Mouse (Mus musculus): ENCODE results near the gene Milr1. TPM values are rescaled to one million over a fixed set of nuclear protein-coding genes. Genes with fewer than 3 reads are reported as not detected.
"Not testable (repeated sequence)": the region's sequence is repeated elsewhere in the genome, so short reads cannot be mapped to it uniquely, and the experiment has no call there.

The Milr1 gene
- polyA plus RNA-seq, 1 experiment from 2014 or later: 1.6 TPM

DNA sequence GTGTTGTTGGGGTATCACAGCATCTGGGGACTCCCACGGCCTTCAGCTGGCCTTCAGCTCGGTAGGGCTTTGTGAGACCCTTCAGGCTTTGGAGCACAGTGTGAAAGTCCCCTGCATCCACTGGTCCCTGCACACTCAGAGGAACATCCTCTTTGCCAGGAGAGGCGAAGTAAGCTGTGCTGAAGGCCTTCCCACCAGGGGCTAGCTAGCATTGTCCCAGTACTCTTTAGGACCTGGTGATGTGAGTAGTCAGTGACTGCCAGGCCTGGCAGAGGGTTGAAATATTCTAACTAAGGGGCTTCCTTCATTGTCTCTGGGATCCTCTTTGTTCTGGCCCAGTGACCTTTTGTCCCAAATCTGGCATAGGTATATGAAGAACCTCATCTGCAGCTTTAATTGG, 14.4 kb upstream of the Milr1 start:
- no peak for DNase-seq
- Histone ChIP-seq H3K9ac (no peak overlapping the region), H3K27me3 (ENCODE audit: insufficient read depth, low read length) (no peaks in the 10 kb centered on the region), H3K4me2 (no peak overlapping the region), H3K36me3 (ENCODE audit: insufficient read depth) (no peaks in the 10 kb centered on the region), H3K4me3 (ENCODE audit: low read depth, low read length) (no peak overlapping the region), H3K9me3 (ENCODE audit: low read depth, low read length) (no peaks in the 10 kb centered on the region), H3K27ac (ENCODE audit: low read depth) (peak overlapping the region; percentile 46; the same call in 1 of the 2 replicates), H3K4me1 (ENCODE audit: insufficient read depth) (no peaks in the 10 kb centered on the region)
- no peak for ATAC-seq (ENCODE audit: insufficient read depth)
- 72% methylated on average over 3 of the region's 3 CpGs for WGBS
- TF ChIP-seq CTCF (IDR thresholded peaks at IDR 0.05; ENCODE audit: low read depth): no peak

DNA sequence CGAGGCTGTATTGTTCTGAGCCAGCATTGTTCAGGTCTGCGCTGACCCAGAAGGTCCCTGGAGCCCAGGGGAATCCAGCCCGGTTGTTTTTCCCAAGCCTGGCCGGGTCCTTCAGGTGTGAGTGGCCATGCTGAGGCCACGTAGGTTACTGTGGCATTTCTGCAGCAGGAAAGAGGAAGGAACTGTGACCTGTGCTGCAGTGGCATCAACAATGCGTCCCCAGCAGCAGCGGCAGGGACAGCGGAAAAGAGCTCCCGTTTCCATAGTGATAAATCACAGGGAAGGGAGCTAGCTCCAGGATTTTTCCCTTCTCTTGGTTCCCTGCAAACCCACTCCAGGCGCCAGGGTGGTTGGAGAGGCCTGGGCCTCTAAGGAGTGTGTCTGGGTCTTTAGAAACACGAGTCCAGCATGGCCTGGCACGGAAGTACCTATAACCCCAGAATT, 13.8 kb upstream of the Milr1 start:
- Histone ChIP-seq H3K27me3 (ENCODE audit: insufficient read depth, low read length) (no peaks in the 10 kb centered on the region), H3K27ac (ENCODE audit: low read depth) (peak overlapping the region; percentile 46; the same call in 1 of the 2 replicates), H3K4me3 (ENCODE audit: low read depth, low read length) (no peak overlapping the region), H3K36me3 (ENCODE audit: insufficient read depth) (no peaks in the 10 kb centered on the region), H3K9me3 (ENCODE audit: low read depth, low read length) (no peaks in the 10 kb centered on the region), H3K4me1 (ENCODE audit: insufficient read depth) (no peaks in the 10 kb centered on the region), H3K9ac (0 out of 2 replicates have a peak overlapping the region, but pooled peaks have one; percentile 20), H3K4me2 (no peak overlapping the region)
- 25% methylated on average over 12 of the region's 12 CpGs for WGBS
- TF ChIP-seq CTCF (IDR thresholded peaks at IDR 0.05; ENCODE audit: low read depth): no peak
- peak; percentile 52 for ATAC-seq (ENCODE audit: insufficient read depth)
- peak; percentile 60 for DNase-seq

DNA sequence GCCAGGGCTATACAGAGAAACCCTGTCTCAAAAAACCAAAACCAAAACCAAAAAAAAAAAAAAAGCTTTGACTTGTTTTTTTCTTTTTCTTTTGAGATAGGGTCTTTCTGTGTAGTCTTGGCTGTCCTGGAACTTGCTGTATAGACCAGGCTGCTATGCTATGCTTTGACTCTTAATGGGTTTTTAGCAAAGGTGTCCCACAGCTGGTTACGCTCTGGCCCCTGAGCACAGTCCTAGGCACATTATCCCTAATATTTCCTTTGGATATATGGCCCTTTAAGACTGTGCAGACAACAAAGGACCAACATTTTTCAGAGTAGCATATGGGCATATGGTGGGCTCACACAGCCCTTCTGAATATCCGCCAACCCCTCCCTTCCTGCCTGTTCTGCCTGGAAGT, 11.9 kb upstream of the Milr1 start:
- H3K4me2 ChIP-seq: no peak overlapping the region
- H3K4me1 ChIP-seq (ENCODE audit: insufficient read depth): no peaks in the 10 kb centered on the region
- no peaks in the 10 kb centered on the region for H3K36me3 ChIP-seq (ENCODE audit: insufficient read depth)
- no peak for TF ChIP-seq CTCF (IDR thresholded peaks at IDR 0.05; ENCODE audit: low read depth)
- no peak overlapping the region for H3K9ac ChIP-seq
- H3K27ac ChIP-seq (ENCODE audit: low read depth): no peak overlapping the region
- no peak overlapping the region for H3K4me3 ChIP-seq (ENCODE audit: low read depth, low read length)
- WGBS: 90% methylated on average over 2 of the region's 2 CpGs
- H3K27me3 ChIP-seq (ENCODE audit: insufficient read depth, low read length): no peaks in the 10 kb centered on the region
- no peak for DNase-seq
- H3K9me3 ChIP-seq (ENCODE audit: low read depth, low read length): no peaks in the 10 kb centered on the region
- ATAC-seq (ENCODE audit: insufficient read depth): no peak

DNA sequence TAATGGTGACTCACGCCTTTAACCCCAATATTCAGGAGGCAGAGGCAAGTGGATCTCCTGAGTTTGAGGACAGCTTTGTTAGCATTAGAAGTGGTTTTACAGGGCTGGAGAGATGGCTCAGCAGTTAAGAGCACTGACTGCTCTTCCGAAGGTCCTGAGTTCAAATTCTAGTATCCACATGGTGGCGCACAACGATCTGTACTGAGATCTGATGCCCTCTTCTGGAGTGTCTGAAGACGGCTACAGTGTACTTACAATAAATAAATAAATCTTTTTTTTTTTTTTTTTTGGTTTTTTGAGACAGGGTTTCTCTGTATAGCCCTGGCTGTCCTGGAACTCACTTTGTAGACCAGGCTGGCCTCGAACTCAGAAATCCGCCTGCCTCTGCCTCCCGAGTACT, 10.3 kb upstream of the Milr1 start:
- H3K27ac ChIP-seq (ENCODE audit: low read depth); H3K4me1 ChIP-seq (ENCODE audit: insufficient read depth); H3K9me3 ChIP-seq (ENCODE audit: low read depth, low read length); H3K4me2 ChIP-seq; DNase-seq; H3K4me3 ChIP-seq (ENCODE audit: low read depth, low read length); ATAC-seq (ENCODE audit: insufficient read depth); H3K9ac ChIP-seq; H3K27me3 ChIP-seq (ENCODE audit: insufficient read depth, low read length); H3K36me3 ChIP-seq (ENCODE audit: insufficient read depth): not testable (repeated sequence)
- TF ChIP-seq CTCF (IDR thresholded peaks at IDR 0.05; ENCODE audit: low read depth): 0 out of 2 replicates have a peak, but pooled peaks have one; percentile 2
- 83% methylated on average over 5 of the region's 8 CpGs for WGBS

DNA sequence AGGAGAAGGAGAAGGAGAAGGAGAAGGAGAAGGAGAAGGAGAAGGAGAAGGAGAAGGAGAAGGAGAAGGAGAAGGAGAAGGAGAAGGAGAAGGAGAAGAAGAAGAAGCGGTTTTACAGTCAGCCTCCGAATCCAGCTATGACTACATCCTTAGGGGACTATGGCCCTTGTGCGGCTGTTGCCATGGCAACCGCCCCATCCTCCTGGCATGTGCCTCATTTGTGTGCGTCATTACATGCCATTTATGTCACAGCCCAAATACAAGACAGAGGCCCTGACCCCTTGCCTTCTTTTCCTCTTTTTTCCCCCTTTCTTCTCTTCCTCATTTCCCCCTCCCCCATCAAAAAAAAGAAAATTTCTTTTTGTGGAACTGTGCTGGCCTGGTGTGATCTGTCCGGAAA, 9.8 kb upstream of the Milr1 start:
- ATAC-seq (ENCODE audit: insufficient read depth) (no peak), DNase-seq (peak; percentile 43)
- 58% methylated on average over 6 of the region's 6 CpGs for WGBS
- H3K27me3 ChIP-seq (ENCODE audit: insufficient read depth, low read length): no peaks in the 10 kb centered on the region
- no peaks in the 10 kb centered on the region for H3K36me3 ChIP-seq (ENCODE audit: insufficient read depth)
- no peaks in the 10 kb centered on the region for H3K9me3 ChIP-seq (ENCODE audit: low read depth, low read length)
- no peak overlapping the region for H3K9ac ChIP-seq
- no peak overlapping the region for H3K27ac ChIP-seq (ENCODE audit: low read depth)
- no peak for TF ChIP-seq CTCF (IDR thresholded peaks at IDR 0.05; ENCODE audit: low read depth)
- no peak overlapping the region for H3K4me2 ChIP-seq
- H3K4me1 ChIP-seq (ENCODE audit: insufficient read depth): no peaks in the 10 kb centered on the region
- no peak overlapping the region for H3K4me3 ChIP-seq (ENCODE audit: low read depth, low read length)

DNA sequence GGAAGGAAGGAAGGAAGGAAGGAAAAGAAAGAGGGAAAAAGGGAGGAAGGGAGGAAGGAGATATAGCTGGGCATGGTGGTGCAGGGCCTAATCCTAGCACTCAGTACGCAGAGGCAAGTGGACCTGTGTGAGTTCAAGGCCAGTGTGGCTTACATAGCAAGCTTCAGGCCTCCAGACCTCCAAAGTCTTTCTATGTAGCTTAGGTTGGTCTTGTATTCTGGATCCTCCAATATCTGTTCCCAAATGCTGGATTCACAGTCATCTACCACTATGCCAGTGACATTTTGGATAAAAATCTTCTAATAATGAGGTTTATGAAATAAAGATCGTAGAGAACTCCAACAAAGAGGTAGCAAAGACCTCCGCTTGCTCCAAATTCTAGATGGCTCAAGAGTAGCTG, 9.2 kb upstream of the Milr1 start:
- ATAC-seq (ENCODE audit: insufficient read depth) (no peak), DNase-seq (no peak)
- Histone ChIP-seq H3K27ac (ENCODE audit: low read depth) (no peak overlapping the region), H3K9me3 (ENCODE audit: low read depth, low read length) (no peaks in the 10 kb centered on the region), H3K27me3 (ENCODE audit: insufficient read depth, low read length) (no peaks in the 10 kb centered on the region), H3K4me1 (ENCODE audit: insufficient read depth) (no peaks in the 10 kb centered on the region), H3K9ac (no peak overlapping the region), H3K4me2 (no peak overlapping the region), H3K4me3 (ENCODE audit: low read depth, low read length) (no peak overlapping the region), H3K36me3 (ENCODE audit: insufficient read depth) (no peaks in the 10 kb centered on the region)
- no peak for TF ChIP-seq CTCF (IDR thresholded peaks at IDR 0.05; ENCODE audit: low read depth)
- 92% methylated on average over 3 of the region's 3 CpGs for WGBS

DNA sequence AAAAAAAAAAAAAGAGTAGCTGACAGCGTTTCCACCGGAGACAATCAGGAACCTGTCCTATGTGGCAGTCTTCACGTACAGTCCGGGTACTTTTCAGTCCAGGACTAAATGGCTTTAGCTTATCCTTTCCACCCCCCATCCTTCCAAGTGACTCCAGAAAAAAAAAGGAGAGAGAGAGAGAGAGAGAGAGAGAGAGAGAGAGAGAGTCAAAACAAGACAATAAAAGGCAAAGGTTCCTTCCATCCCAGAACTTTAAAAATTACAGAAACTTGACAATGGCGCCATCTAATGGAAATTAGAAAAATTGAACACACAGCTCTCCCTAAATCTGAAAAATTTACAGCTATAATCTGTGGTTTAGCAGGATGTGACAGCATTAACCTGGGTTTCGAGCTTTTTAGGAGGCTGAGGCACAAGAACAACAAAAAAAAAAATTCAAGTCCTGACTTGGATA, 8.6 kb upstream of the Milr1 start:
- DNase-seq (peak; percentile 82), ATAC-seq (ENCODE audit: insufficient read depth) (no peak)
- H3K27ac ChIP-seq (ENCODE audit: low read depth): no peak overlapping the region
- no peak overlapping the region for H3K4me2 ChIP-seq
- H3K27me3 ChIP-seq (ENCODE audit: insufficient read depth, low read length): no peaks in the 10 kb centered on the region
- peak; percentile 67 for TF ChIP-seq CTCF (IDR thresholded peaks at IDR 0.05; ENCODE audit: low read depth)
- no peak overlapping the region for H3K9ac ChIP-seq
- H3K4me1 ChIP-seq (ENCODE audit: insufficient read depth): no peaks in the 10 kb centered on the region
- H3K36me3 ChIP-seq (ENCODE audit: insufficient read depth): no peaks in the 10 kb centered on the region
- no peaks in the 10 kb centered on the region; the same call in 1 of the 2 replicates for H3K9me3 ChIP-seq (ENCODE audit: low read depth, low read length)
- H3K4me3 ChIP-seq (ENCODE audit: low read depth, low read length): no peak overlapping the region
- WGBS: 43% methylated on average over 6 of the region's 6 CpGs

DNA sequence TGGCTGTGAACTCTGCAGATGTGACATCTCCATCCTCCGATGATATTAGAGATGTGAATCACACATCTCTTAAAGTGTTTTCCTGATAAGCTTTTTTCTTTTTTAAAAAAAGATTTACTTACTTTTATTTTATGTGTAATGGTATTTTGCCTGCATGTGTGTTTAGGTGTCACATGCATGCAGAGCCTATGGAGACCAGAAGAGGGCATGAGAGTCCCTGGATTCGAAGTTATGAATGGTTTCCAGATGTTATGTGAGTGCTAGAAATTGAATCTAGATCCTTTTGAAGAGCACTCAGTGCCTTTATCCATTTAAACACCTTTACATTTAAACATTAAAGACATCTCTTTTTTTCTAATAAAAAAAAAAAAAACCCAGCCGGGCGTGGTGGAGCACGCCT, 6.1 kb upstream of the Milr1 start:
- ATAC-seq (ENCODE audit: insufficient read depth): no peak
- H3K9ac ChIP-seq: no peak overlapping the region
- 91% methylated on average over 5 of the region's 5 CpGs for WGBS

DNA sequence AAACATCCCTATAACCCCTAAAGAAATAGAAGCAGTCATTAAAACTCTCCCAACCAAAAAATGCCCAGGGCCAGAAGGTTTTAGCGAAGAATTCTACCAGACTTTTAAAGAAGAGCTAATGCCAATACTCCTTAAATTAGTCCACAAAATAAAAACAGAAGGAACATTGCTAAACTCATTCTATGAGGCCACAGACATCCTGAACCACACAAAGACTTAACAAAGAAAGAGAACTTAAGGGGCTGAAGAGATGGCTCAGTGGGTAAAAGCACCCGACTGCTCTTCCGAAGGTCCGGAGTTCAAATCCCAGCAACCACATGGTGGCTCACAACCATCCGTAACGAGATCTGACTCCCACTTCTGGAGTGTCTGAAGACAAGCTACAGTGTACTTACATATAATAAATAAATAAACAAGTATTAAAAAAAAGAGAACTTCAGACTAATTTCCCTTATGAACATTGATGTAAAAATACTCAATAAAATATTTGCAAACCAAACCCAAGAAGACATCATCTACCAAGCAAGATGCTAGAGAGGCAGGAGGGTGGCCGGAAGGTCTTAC, 1.4 kb upstream of the Milr1 start:
- not testable (repeated sequence) for H3K4me2 ChIP-seq; DNase-seq; H3K9me3 ChIP-seq (ENCODE audit: low read depth, low read length); H3K4me3 ChIP-seq (ENCODE audit: low read depth, low read length); H3K4me1 ChIP-seq (ENCODE audit: insufficient read depth); H3K36me3 ChIP-seq (ENCODE audit: insufficient read depth); H3K27ac ChIP-seq (ENCODE audit: low read depth); ATAC-seq (ENCODE audit: insufficient read depth); H3K9ac ChIP-seq; H3K27me3 ChIP-seq (ENCODE audit: insufficient read depth, low read length)
- 88% methylated on average over 7 of the region's 7 CpGs for WGBS

More for the DNA sequence above, 6.1 kb upstream of the Milr1 start:
- H3K4me3 ChIP-seq (ENCODE audit: low read depth, low read length): no peak overlapping the region
- no peak overlapping the region for H3K4me2 ChIP-seq
- H3K27me3 ChIP-seq (ENCODE audit: insufficient read depth, low read length): no peaks in the 10 kb centered on the region
- no peak overlapping the region for H3K27ac ChIP-seq (ENCODE audit: low read depth)
- no peaks in the 10 kb centered on the region for H3K36me3 ChIP-seq (ENCODE audit: insufficient read depth)
- peak; percentile 26; the same call in 1 of the 2 replicates for TF ChIP-seq CTCF (IDR thresholded peaks at IDR 0.05; ENCODE audit: low read depth)
- no peak for DNase-seq
- H3K4me1 ChIP-seq (ENCODE audit: insufficient read depth): no peaks in the 10 kb centered on the region
- no peaks in the 10 kb centered on the region; the same call in 1 of the 2 replicates for H3K9me3 ChIP-seq (ENCODE audit: low read depth, low read length)
